In the genomic region with DNA sequence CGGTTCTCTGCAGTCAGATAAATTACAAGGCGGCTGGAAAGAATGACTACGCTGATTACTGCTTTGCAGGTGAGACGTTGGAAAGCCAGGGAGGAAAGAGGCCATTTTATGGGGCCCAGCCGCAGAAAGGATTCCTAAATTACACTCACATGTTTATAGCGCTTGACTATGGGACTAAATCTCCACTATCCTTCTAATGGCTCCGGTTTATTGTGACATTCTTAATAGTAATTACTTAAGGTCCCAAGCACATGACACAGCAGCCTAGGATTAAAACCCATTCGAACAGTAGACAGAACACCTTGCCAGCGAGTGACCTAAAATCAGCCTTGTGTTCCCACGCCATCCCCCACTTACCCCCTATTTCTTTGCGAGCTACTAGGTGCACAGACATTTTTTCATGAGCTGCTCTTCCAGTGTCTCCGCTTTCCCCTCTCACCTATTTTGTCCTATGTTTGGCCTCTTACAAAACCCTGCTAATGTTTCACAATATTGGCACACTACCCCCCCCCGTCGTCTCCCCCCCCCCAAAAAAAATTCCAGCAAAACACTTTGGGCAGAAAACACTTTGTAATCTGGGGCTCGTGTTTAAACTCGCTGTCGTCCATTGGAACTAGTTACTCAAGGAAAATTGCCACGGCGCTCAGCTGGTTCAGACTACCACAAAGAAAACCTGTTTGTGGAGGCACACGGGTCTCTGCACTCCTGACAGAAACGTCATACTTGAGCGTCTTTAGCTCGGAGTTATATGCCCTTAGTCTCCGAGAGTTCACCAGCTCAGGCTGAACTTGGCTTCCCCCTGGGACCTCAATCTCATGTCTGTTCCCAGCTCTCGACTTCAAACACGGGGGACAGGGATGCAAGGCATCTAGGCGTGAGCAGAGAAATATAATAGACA, we compare ENCODE assay signal across 8 mouse cellular contexts.
A peak's percentile ranks its signal among the peaks of the same experiment; 100 is the strongest.
DNase-seq lines count a peak whose midpoint lies in the region; ATAC-seq and TF ChIP-seq lines count a peak whose summit lies in the region.

No protein-coding gene starts in this region.

- WGBS in hindbrain, embryonic 16.5 days, result 26% methylated on average over 27 of the region's 27 CpGs
- WGBS in liver, embryonic 13.5 days (ENCODE audit: insufficient replicate concordance), result 49% methylated on average over 27 of the region's 27 CpGs
- 34% methylated on average over 27 of the region's 27 CpGs for WGBS in stomach, postnatal 0 days

- no peak overlapping the region for H3K27ac ChIP-seq in cortical plate, adult 2 months (ENCODE audit: insufficient read depth, low read length)
- H3K27ac ChIP-seq in hindbrain, embryonic 16.5 days (ENCODE audit: low read depth, low read length), result no peak overlapping the region
- H3K27ac ChIP-seq in liver, embryonic 13.5 days, result no peak overlapping the region
- H3K27ac ChIP-seq in stomach, postnatal 0 days (replicated peaks), result peak overlapping the region; percentile 87

- ATAC-seq in hindbrain, embryonic 16.5 days, result peak; percentile 43
- no peak for ATAC-seq in liver, embryonic 13.5 days (ENCODE audit: low read depth)
- ATAC-seq in stomach, postnatal 0 days (ENCODE audit: low FRiP score, low TSS enrichment), result peak; percentile 41
- ATAC-seq in CD4-positive, CD25-positive, alpha-beta regulatory T cell, adult 4 months, result no peak

- intact Hi-C loops in left cerebral cortex, postnatal 25 days (cut with DNase I), result no loop called here

- no peak for TF ChIP-seq POLR2A in cortical plate, adult 2 months (IDR thresholded peaks at IDR 0.05; ENCODE audit: extremely low read depth, insufficient read depth, low read length)

- H3K27me3 ChIP-seq in hindbrain, embryonic 16.5 days (replicated peaks; ENCODE audit: control insufficient read depth, insufficient read depth, low read length), result no peaks in the 10 kb centered on the region
- H3K27me3 ChIP-seq in liver, embryonic 13.5 days, result no peaks in the 10 kb centered on the region
- H3K27me3 ChIP-seq in stomach, postnatal 0 days (ENCODE audit: control insufficient read depth, insufficient read depth, low read length), result no peaks in the 10 kb centered on the region

- H3K4me3 ChIP-seq in cortical plate, adult 2 months (ENCODE audit: insufficient read depth, low read length), result peak overlapping the region; percentile 27
- peak overlapping the region; percentile 35 for H3K4me3 ChIP-seq in hindbrain, embryonic 16.5 days (ENCODE audit: low read length)
- no peak overlapping the region for H3K4me3 ChIP-seq in liver, embryonic 13.5 days (replicated peaks)
- H3K4me3 ChIP-seq in stomach, postnatal 0 days (ENCODE audit: low read depth, low read length), result peak overlapping the region; percentile 10; the same call in 1 of the 2 replicates

- peak overlapping the region; percentile 56 for H3K9ac ChIP-seq in hindbrain, embryonic 16.5 days (ENCODE audit: low read depth, low read length)
- H3K9ac ChIP-seq in liver, embryonic 13.5 days, result no peak overlapping the region
- peak overlapping the region; percentile 45 for H3K9ac ChIP-seq in stomach, postnatal 0 days (ENCODE audit: low read length)

- H3K4me2 ChIP-seq in hindbrain, embryonic 16.5 days (ENCODE audit: low read length), result peak overlapping the region; percentile 57
- H3K4me2 ChIP-seq in liver, embryonic 13.5 days, result peak overlapping the region; percentile 17; the same call in 1 of the 2 replicates
- H3K4me2 ChIP-seq in stomach, postnatal 0 days (replicated peaks; ENCODE audit: low read depth), result peak overlapping the region; percentile 26

- no peaks in the 10 kb centered on the region for H3K4me1 ChIP-seq in cortical plate, adult 2 months (ENCODE audit: control insufficient read depth, insufficient read depth, low read length)
- peaks cover 11% of the 10 kb centered on the region for H3K4me1 ChIP-seq in hindbrain, embryonic 16.5 days (ENCODE audit: control insufficient read depth, insufficient read depth, low read depth, low read length)
- H3K4me1 ChIP-seq in liver, embryonic 13.5 days (replicated peaks), result no peaks in the 10 kb centered on the region
- peaks cover 5% of the 10 kb centered on the region; the same call in 1 of the 2 replicates for H3K4me1 ChIP-seq in stomach, postnatal 0 days (replicated peaks; ENCODE audit: control insufficient read depth, insufficient read depth)

- peak; percentile 5 for DNase-seq in cerebellum, postnatal 10 days
- no peak for DNase-seq in cerebellum, adult 18-20 months
- DNase-seq in liver, embryonic 13.5 days, result no peak
- DNase-seq in stomach, postnatal 0 days (ENCODE audit: low spot score), result peak; percentile 52
- no peak for DNase-seq in left cerebral cortex, postnatal 25 days (ENCODE audit: low spot score in 2 of 2)

- no peaks in the 10 kb centered on the region for H3K36me3 ChIP-seq in hindbrain, embryonic 16.5 days (ENCODE audit: control insufficient read depth, insufficient read depth, low read length)
- H3K36me3 ChIP-seq in liver, embryonic 13.5 days, result no peaks in the 10 kb centered on the region
- no peaks in the 10 kb centered on the region for H3K36me3 ChIP-seq in stomach, postnatal 0 days (ENCODE audit: control insufficient read depth, insufficient read depth, low read length)

- no peak for TF ChIP-seq EP300 in stomach, postnatal 0 days (optimal IDR thresholded peaks at IDR 0.05)

- no peak for TF ChIP-seq CTCF in cortical plate, adult 2 months (IDR thresholded peaks at IDR 0.05; ENCODE audit: extremely low read depth, insufficient read depth, low read length)
- TF ChIP-seq CTCF in stomach, postnatal 0 days (IDR thresholded peaks at IDR 0.05; ENCODE audit: low read depth), result no peak

- no peaks in the 10 kb centered on the region for H3K9me3 ChIP-seq in hindbrain, embryonic 16.5 days (ENCODE audit: control insufficient read depth, low read length)
- no peaks in the 10 kb centered on the region for H3K9me3 ChIP-seq in liver, embryonic 13.5 days (replicated peaks)
- H3K9me3 ChIP-seq in stomach, postnatal 0 days (ENCODE audit: control insufficient read depth, low read length), result no peaks in the 10 kb centered on the region

Comparison
In these comparisons a context has a peak if more than half of its experiments do, and no peak if none do; other contexts are left out.
1. DNase-seq: peak in cerebellum, postnatal 10 days (2 of 2) and stomach, postnatal 0 days (single experiment); none in cerebellum, adult 18-20 months (0 of 2), liver, embryonic 13.5 days (single experiment) and left cerebral cortex, postnatal 25 days (0 of 2).
2. ATAC-seq: peak in hindbrain, embryonic 16.5 days (single experiment) and stomach, postnatal 0 days (single experiment); none in liver, embryonic 13.5 days (single experiment) and CD4-positive, CD25-positive, alpha-beta regulatory T cell, adult 4 months (single experiment).
3. Peak in every context shown above with its lines, with median percentiles within 50 percentile points of each other: H3K4me2 ChIP-seq.